Mouse (Mus musculus) G1E (cell line): ENCODE results near the gene Nectin1.

Experiments used
- CTCF ChIP-seq: IDR thresholded peaks from 2 replicates; pipeline ENCODE4 v1.5.1; 2012; ENCODE audit warnings: low read depth, low read length, inconsistent platforms, mixed read lengths
- GATA1 ChIP-seq: IDR thresholded peaks from 2 replicates; pipeline ENCODE4 v1.6.1; 2012; ENCODE audit warnings: borderline replicate concordance, low read length, inconsistent platforms, mixed read lengths
- POLR2AphosphoS5 ChIP-seq: IDR thresholded peaks from 2 replicates; pipeline ENCODE4 v1.6.1; 2012; ENCODE audit warnings: low read depth, low read length, inconsistent platforms; ENCODE audit not compliant: insufficient replicate concordance
- TAL1 ChIP-seq: conservative IDR thresholded peaks from 2 replicates; pipeline ENCODE4 v1.6.1; 2012; ENCODE audit warnings: low read depth, low read length, inconsistent platforms, mixed read lengths

GRCm38 (mm10) chr9:43757972-43758965 lies 14.5 kb downstream of the Nectin1 start:
- TF ChIP-seq CTCF, result no peak
- no peak for TF ChIP-seq TAL1
- TF ChIP-seq POLR2AphosphoS5, result no peak
- no peak for TF ChIP-seq GATA1
